Mouse (Mus musculus): Measurements from ENCODE around the gene Lrsam1.

Gene Lrsam1

DNA sequence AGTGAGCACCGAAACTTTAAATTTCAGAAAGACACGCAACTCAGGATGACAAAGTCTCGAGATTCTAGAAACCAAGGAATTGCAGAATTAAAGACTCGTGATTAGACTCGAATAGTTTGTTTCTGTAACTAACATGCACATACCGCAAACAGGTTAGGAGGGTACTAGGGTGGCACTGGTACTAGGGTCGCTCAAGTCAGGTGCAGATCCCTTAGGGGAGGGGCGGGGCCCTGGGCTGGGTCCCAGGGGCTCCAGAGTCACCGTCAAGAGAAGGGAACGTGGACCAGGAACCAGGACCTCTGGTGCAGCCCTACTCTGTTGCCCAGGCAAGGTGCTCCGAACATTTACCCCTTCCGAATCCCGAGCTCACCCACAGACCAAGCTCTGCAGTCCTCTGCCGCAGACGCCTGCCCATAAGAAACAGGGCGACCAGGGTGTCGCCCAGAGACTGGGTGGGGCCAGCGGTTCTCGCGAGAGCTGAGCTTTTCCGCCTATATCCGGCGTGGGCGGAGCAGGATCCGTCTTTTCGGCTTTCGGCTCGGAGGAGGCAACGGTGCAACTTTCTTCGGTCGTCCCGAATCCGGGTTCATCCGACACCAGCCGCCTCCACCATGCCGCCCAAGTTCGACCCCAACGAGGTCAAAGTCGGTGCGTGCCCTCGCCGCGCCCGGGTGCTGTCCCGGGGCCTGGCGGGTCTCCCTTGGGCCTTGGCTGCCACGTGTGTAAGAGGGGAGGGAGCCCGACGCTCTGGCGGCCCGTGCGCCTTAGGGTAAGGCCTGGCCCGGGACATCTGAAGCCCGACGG lies at the start of gene Lrsam1, which contains the start of gene Rpl12:
Lrsam1 (minus strand) TSS at position 423 of the 804 bp plus-strand sequence.
Rpl12 (plus strand) TSS at position 368 of the 804 bp plus-strand sequence.
- DNase-seq (ENCODE audit: low read depth, low spot score) = peak; percentile 92

DNA sequence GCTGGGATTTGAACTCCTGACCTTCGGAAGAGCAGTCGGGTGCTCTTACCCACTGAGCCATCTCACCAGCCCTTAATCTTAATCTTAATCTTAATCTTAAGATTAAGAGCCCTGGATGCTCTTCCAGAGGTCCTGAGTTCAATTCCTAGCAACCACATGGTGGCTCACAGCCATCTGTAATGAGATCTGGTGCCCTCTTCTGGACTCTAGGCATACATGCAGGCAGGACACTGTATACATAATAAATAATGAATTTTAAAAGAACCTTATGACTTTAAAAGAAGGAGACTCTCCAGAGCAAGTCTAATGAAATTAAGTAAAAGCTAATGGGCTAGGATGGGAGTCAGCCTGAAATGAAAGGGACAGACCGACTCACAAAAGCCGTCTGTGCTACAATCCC lies 47.6 kb upstream of the Lrsam1 start:
- peak; percentile 15 for DNase-seq (ENCODE audit: low read depth, low spot score)

DNA sequence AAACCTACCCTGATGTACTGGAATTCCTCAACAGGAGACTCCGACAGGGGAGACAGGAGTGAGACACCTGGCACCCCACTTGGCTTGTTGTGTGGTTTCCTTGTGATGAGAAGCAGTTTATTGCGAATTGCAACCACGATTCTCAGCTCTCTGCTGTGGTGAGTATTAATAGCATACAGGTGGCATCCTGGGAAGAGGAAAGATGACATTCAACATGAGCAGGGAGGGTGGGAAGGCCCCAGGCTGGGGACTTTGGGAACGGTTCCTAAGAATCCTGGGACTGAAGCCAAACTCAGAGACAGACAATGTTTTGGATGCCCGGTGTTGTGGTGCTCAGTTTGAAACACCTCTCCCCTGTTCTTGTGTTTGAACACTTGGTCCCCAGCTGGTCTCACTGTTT lies 43.6 kb upstream of the Lrsam1 start:
- DNase-seq (ENCODE audit: low read depth, low spot score) = no peak

- DNase-seq (ENCODE audit: low read depth, low spot score) = no peak
Observed at GRCm38 (mm10) chr2:33002144-33002543, 40.7 kb upstream of the Lrsam1 start.

GRCm38 (mm10) chr2:32999752-33000151 lies 38.3 kb upstream of the Lrsam1 start:
- no peak for DNase-seq (ENCODE audit: low read depth, low spot score)

DNA sequence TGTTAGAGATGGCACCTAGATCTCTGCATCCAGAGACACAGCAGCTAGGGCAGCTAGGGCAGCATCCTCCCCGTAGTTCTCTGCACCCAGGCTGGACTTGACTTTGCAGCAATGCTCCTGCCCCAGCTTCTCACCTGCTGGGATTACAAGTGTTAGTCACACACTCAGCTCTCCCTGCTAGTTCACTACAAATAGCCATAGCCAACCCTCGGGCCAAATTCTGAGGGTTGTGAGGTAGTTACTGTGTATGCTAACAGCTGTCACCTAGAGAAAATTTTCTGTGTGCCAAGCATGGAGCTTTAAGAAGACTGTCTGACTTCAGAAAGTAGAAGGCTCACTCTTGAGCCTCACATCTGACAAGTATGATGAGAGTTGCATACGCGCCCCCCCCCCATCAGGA lies 36.4 kb upstream of the Lrsam1 start:
- no peak for DNase-seq (ENCODE audit: low read depth, low spot score)

GRCm38 (mm10) chr2:32997081-32997480 lies 35.7 kb upstream of the Lrsam1 start:
- DNase-seq (ENCODE audit: low read depth, low spot score) = no peak

GRCm38 (mm10) chr2:32992130-32992529 lies 30.7 kb upstream of the Lrsam1 start:
- no peak for DNase-seq (ENCODE audit: low read depth, low spot score)

DNA sequence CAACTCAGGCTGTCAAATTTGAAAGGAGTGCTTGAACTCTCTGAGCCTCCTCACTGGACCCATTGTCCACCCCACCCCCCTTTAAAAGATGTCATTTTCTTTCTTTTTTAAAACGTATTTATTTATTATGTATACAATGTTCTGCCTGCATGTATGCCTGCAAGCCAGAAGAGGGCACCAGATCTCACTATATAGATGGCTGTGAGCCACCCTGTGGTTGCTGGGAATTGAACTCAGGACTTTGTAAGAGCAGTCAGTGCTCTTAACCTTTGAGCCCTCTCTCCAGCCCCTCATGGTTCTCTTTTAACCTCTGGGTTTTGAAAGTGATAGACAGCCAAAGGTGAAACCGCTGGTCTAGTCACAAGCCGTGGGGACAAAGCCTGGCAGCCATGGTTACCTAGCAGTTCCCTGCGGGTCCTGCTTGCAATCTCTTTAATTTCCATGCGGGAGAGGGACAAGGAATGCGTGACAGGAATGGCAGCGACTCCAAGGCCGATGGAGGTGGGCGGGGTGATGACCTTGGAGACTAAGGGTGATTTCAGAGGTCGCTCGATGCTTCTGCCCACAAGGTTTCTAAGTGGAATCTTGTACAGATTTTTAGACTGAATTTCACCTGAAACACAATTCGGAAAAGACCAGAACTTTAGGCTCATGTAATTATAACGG lies 28.9 kb upstream of the Lrsam1 start:
- DNase-seq (ENCODE audit: low read depth, low spot score) = peak; percentile 68

GRCm38 (mm10) chr2:32989376-32989775 lies 28.0 kb upstream of the Lrsam1 start:
- DNase-seq (ENCODE audit: low read depth, low spot score) = no peak

DNA sequence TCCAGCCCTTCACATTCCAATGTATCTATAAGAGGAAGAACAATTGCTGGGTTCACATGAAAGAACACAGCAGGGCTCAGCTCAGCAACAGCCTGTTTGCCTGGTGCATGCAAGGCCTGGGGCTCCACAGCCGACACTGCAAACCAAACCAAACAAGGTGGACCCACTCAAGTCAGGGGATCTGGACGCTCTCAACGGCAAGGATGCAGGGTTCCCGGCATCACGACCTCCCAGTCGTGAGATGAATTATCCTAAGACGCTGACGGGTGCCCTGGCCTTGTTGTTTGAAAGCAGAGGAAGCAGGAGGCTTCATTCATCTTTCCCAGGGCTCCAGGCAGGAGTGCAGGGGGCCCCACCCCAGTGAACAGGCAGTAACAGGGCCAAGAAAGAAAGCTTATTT lies 24.4 kb upstream of the Lrsam1 start:
- DNase-seq (ENCODE audit: low read depth, low spot score) = no peak

DNA sequence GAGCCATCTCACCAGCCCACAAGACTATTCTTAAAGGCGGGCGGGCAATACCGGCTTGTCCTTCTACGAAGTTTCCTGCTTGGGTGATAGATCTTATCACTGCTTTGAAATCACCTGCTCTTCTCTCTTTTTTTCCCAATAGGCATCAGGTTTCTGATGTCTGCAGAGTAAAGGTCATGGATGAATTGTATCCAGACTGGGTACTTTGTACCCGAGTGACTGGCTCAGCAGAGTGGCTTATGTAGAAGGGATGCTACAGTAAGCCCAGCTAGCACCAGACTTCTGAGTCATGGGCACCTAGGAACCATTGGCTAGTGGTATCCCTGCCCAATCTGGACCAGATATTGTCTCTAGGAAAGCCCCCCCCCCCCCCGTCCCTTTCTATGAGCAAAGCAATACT lies 22.2 kb upstream of the Lrsam1 start:
- no peak for DNase-seq (ENCODE audit: low read depth, low spot score)

DNA sequence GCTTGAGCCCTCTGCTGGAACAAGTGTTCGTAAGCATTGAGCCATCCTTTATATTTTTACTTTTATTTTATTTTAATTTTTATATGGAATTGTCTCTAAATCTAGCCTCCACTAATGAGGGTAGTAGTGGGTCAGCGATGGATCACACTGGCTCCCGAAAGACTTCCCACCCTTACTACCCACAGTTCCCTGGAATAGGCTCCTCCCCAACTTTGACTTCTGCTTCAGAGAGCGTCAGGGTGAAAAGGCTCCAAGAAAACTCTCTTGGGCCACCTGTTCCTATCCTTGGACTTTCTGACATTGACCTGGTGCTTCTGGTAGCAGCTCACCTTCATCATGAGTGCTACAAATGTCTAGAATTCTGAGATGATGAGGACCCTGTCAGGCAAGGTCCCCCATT lies 21.3 kb upstream of the Lrsam1 start:
- DNase-seq (ENCODE audit: low read depth, low spot score) = peak; percentile 40

- peak; percentile 96 for DNase-seq (ENCODE audit: low read depth, low spot score)
Observed at GRCm38 (mm10) chr2:32981725-32982271, 20.4 kb upstream of the Lrsam1 start, which contains the start of gene Slc2a8. Gene Slc2a8, minus strand, starts transcription at chr2:32982083.

DNA sequence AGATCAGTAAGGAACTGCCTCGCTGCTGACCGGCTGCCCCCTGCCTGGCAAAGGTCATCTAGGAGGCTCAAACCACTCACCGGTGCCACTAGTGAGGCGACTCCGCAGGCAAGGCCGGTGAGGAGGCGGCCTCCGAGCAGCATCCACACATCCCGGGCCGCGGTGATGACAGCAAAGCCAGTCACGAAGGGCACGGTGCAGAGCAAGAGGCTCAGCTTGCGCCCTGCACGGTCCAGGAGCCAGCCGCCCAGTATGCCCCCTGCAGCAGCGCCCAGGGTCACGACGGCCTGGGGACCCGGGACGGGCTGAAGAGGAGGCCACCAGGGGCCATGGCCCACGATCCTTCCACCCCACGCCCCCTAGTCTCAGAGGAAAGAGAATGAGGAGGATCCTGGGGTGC lies 19.9 kb upstream of the Lrsam1 start:
- no peak for DNase-seq (ENCODE audit: low read depth, low spot score)

DNA sequence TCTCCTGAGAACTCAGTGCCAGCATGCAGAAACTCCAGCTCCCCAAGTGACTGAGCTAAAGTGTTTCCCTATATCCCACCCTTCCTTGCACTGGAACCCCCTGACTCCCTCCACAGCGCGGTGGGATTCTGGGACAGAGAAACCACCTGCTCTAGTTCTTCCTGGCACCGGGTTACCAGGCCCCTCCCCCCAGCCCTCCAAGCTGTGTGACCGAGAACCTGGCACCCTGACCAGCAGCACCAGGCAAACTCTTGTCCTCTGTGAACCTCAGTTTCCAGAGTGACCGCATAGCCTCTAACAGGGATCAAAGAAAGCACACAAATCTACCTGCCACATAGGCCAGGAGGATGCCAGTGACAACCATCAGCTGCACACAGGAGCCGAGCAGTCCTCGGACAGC lies 18.3 kb upstream of the Lrsam1 start:
- no peak for DNase-seq (ENCODE audit: low read depth, low spot score)

DNA sequence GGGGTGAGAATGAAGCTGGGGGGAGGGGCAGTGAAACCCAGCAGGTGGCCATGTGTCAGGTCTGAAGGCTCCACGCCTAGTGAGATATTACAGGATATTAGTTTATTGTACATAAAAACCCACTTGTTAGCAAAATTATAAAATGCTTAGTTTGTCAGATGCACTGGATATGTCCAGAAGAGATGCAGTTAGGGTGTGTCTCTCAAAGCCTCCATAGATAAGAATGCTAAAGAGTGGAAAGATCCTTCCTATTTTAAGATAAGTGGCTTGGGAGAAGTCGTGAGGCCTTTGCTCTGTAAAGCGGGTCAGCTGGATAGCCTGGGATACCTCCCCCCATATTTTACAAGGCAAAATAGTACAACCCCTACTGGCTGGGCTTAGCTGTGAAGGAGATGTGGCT lies 17.3 kb upstream of the Lrsam1 start:
- DNase-seq (ENCODE audit: low read depth, low spot score) = no peak

DNA sequence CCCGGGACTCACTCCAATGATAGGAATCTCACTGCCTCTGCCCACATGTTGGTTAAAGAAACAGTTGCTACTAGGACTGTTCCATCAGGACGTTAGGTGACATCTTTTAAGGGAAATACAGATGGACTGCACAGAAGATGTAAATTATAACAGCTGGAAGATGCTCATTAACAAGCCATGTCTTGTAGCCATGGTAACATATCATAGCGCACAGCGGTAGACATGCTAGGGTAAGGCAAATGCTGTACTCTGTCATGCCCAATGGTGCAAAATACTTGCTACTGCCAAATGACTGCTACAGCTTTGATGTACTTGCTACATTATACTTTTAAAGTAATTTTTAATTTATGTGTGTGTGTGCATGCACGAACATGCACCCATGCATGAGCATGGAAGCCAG lies 15.7 kb upstream of the Lrsam1 start:
- no peak for DNase-seq (ENCODE audit: low read depth, low spot score)

DNA sequence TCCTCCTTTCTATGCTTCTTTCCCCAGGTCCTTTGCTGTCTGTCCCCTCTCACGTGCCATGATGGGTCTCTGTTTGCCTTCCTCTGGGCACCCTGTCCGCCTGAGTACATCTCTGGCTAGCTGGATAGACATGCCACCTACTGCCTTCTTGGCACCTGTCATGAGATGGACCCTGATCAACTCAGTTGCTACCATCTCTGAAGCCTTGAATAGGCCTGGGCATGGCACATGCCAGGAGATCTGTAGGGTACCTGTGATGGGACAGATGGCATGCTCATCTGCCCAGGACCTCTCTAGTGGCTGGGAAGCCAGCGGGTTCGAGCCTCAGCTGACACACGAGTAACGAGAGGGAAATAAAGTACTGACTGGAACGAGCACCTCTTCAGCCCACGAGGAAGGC lies 12.8 kb upstream of the Lrsam1 start:
- DNase-seq (ENCODE audit: low read depth, low spot score) = no peak

DNA sequence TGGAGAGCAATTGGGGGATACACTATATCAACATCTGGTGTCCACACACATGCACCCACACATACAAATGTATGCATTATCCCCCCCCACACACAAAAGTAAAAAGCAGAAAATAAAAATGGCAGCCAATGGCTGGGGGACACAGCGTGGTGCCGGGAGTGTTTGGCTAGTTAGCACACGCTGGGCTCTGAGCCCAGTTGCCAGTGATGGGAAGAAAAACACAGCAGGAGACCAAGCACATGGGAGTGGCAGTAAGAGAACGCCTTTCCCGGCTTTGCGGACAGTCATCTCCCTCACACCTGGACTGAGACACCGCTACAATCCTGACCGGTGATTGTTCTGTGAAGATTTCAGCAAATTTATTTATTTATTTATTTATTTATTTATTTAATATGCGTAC lies 9.8 kb upstream of the Lrsam1 start:
- peak; percentile 87 for DNase-seq (ENCODE audit: low read depth, low spot score)

- no peak for DNase-seq (ENCODE audit: low read depth, low spot score)
Observed at GRCm38 (mm10) chr2:32969326-32969725, 7.9 kb upstream of the Lrsam1 start.

DNA sequence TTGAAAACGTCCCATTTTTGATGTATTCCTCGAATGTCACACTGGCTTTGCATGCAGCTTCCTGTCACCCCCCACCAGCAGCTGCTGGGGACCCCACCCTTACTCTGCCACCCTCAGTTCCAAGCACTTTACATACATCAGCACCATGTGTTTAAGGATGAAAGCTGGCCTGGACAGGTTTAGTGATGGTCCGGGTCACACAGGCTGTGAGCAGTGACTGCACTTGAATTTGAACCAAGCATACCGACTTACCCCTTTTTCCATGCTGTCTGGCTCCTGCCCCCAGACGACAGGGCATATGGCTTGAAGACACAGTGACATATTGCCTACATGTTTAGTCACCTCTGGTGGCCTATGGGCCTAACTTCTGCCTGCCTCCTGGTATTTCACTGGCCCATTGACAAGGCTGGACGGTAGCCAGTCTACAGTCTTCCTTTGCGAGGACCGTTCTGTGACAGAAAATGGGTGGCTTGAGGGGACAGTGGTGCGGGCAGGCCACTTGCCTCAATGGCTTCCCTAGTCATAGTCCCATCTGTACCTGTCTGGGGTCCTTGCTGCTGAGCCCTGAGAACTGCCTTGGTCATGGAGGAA lies 6.7 kb upstream of the Lrsam1 start:
- peak; percentile 37 for DNase-seq (ENCODE audit: low read depth, low spot score)

Measured in ES-CJ7 (cell line).